Mouse (Mus musculus): ENCODE measurements at regions not wholly inside any gene's neighbourhood (a gene's known extent, or its start where the extent isn't known, plus 50 kb on each side); places are given as distances from the start of the nearest gene placed in this dataset.
"Not testable (repeated sequence)": the region's sequence is repeated elsewhere in the genome, so short reads cannot be mapped to it uniquely, and the experiment has no call there.

DNA sequence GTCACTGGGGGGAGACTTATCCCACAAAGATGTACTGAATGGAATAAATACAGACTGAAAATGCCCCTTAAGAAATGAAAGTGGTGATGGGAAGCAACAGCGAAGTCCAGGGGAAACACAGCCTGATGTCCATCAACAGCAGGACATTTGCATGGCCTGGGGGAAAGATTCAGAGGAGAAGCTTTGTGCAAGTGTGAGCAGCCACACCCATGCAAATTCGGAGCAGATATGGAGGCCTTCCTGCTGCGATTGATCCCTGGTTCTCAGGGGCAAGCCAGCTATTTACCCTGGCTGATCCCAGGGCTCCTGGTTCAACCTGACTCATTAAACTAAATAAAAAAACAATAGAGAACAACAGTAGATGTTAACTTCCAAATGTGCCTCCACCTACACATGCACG lies 275.7 kb upstream of the Tgfbr2 start:
- no peaks in the 10 kb centered on the region for H3K4me1 ChIP-seq (ENCODE audit: control insufficient read depth, insufficient read depth, insufficient read length, low read length)
- no peak overlapping the region for H3K27ac ChIP-seq (replicated peaks; ENCODE audit: low read depth, low read length)
- no peak overlapping the region for H3K4me3 ChIP-seq (ENCODE audit: insufficient read depth, low read depth, low read length)

DNA sequence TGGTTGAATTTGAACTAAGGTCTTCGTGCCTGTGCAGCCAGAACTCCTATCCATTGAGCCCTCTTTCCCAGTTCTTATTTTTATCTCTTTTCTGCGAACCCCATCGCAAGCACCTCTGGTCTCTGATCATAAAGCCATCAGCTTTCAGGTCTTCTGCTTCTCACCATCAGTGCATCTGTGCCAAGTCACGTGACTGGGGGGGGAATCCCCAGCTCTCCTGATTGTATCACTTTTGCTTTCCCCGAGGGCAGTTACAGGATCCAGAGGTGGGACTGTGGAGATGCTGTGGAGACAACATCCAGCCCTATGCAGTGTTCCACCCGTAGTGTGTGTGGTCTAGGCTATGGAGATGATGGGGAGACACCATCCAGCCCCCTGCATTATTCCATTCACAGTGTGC lies 272.6 kb upstream of the Tgfbr2 start:
- Histone ChIP-seq H3K27ac (replicated peaks; ENCODE audit: low read depth, low read length) (no peak overlapping the region), H3K4me3 (ENCODE audit: insufficient read depth, low read depth, low read length) (no peak overlapping the region), H3K4me1 (ENCODE audit: control insufficient read depth, insufficient read depth, insufficient read length, low read length) (no peaks in the 10 kb centered on the region)

DNA sequence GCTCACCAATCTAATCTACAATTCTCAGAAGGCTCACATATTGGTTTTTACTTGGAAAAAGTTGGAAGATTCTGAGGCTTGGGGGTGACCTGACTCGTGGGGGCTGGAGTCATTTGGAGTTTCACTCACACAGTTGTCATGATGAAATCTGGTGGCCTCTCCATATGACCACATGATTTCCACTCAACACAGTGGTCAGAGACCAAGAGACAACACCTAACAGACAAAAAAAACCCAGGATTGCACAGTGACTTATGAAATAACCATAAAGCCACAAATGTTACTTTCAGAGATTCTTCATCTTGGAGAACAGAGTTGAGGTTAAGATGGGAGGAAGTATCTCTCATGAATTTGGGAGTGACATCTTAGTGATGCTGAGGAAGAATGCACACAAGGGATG lies 263.4 kb upstream of the Tgfbr2 start:
- Histone ChIP-seq H3K4me3 (ENCODE audit: insufficient read depth, low read depth, low read length) (no peak overlapping the region), H3K27ac (replicated peaks; ENCODE audit: low read depth, low read length) (no peak overlapping the region), H3K4me1 (ENCODE audit: control insufficient read depth, insufficient read depth, insufficient read length, low read length) (no peaks in the 10 kb centered on the region)

DNA sequence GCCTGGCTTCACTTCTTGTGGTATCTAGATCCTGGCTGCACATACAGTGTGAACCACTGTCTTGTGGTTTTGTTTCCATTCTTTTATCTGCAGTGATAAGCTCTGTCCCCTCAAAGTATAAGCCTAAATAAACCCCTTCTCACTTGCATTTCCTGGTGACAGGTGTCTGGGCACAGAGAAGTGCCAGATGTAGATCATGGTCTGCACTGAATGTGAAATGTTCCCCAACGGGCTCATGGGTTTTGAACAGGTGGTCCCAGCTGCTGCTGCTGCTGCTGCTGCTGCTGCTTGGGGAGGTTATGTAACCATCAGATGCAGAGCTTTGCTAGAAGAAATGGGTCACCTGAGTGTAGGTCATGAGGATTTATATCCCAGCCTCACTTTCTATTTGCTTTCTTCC lies 259.3 kb upstream of the Tgfbr2 start:
- no peak overlapping the region for H3K4me3 ChIP-seq (ENCODE audit: insufficient read depth, low read depth, low read length)
- no peaks in the 10 kb centered on the region for H3K4me1 ChIP-seq (ENCODE audit: control insufficient read depth, insufficient read depth, insufficient read length, low read length)
- H3K27ac ChIP-seq (replicated peaks; ENCODE audit: low read depth, low read length): no peak overlapping the region

DNA sequence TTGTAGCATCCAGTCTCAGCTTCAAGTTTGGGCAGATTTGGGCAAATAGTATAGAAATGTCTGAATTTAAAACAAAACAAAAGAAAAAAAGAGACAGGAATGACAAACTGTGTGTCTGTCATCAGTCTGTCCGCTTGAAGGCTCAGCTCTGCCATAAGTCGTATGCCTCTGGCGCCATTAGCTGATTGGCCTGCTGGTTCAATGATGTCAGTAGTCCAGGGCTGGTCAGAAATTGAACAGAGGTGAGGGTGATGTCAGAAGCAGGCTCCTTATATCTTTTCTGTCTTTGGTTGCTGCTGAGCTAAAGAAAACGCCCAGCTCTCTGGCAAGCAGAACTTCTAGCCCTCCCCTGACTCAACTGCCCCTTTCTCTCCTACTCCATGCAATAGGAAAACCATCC lies 253.9 kb upstream of the Tgfbr2 start:
- peaks cover 4% of the 10 kb centered on the region; the same call in 1 of the 2 replicates for H3K4me1 ChIP-seq (ENCODE audit: control insufficient read depth, insufficient read depth, insufficient read length, low read length)
- H3K4me3 ChIP-seq (ENCODE audit: insufficient read depth, low read depth, low read length): no peak overlapping the region
- H3K27ac ChIP-seq (replicated peaks; ENCODE audit: low read depth, low read length): no peak overlapping the region

DNA sequence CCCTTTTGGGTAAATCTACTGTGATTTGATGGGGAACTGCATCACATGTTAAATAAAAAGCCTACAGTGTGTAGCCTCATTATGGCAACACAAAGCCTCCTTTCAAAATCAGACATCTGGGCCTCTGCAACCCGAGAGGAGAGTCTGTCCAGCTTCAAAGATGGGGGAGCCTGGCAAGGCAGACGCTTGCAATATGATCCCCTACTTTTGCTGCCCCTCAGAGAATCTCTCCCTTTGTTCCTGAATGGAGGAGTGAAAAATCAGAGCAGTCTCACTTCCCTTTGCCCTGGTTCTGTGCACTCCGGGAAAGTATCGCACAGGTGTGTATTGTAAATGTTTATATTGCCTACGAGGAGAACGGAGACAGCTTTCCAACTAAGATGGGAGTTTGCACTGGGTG lies 253.3 kb upstream of the Tgfbr2 start:
- H3K4me3 ChIP-seq (ENCODE audit: insufficient read depth, low read depth, low read length): no peak overlapping the region
- H3K4me1 ChIP-seq (ENCODE audit: control insufficient read depth, insufficient read depth, insufficient read length, low read length): peaks cover 4% of the 10 kb centered on the region; the same call in 1 of the 2 replicates
- no peak overlapping the region for H3K27ac ChIP-seq (replicated peaks; ENCODE audit: low read depth, low read length)

DNA sequence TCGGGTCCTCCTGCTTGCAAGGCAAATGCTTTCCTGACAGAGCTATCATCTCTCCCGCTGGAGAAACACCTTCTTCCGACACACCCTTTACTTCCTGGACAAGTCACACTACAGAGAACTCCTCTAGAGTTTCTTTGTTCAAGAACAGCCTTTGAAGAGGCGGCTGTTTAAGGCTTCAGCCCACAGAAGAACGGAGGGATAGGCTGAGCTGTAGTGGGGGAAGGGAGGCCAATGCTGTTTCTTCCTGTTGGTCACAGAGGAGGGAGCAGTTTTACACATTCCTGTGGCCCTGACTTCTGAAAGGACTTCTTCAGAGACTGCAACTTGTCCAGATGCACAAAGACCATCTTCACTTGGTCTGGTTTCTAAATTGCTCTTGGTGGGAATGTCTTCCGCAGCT lies 252.1 kb upstream of the Tgfbr2 start:
- no peak overlapping the region for H3K4me3 ChIP-seq (ENCODE audit: insufficient read depth, low read depth, low read length)
- H3K4me1 ChIP-seq (ENCODE audit: control insufficient read depth, insufficient read depth, insufficient read length, low read length): peaks cover 7% of the 10 kb centered on the region; the same call in 1 of the 2 replicates
- no peak overlapping the region for H3K27ac ChIP-seq (replicated peaks; ENCODE audit: low read depth, low read length)

DNA sequence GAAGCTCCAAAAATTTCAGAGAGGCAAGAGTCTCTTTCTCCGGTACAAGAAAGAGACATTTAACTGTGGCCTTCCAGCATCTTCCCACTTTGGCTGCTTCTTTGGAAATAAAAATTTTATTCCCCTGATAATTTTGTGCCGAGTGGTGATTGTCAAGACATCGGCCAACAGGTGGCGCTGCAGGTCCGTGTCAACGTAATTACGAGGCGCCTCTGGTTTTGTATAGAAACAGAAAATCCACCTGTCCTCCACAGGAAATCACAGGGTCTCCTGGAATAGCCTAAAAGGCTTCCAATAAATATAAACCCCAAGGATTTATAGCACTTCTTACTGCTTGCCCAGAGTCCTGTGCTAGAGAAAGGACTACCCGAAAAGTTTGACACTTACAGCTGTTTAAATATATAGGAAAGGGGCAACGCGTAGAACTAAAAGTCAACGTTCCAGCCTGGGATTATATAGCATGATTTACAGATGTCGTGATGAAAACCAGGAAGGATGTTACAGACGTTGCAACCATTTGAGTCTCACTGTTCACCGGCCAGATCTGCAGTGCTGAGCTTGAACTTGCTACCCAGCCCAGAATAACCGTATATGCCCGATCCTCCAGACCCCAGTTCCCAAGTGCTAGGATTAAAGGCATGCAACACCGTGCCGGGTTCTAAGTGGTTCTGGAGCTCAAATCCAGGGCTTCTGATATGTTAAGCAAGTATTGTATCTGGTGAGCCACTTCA lies 251.3 kb upstream of the Tgfbr2 start:
- no peak overlapping the region for H3K4me3 ChIP-seq (ENCODE audit: insufficient read depth, low read depth, low read length)
- H3K27ac ChIP-seq (replicated peaks; ENCODE audit: low read depth, low read length): no peak overlapping the region
- H3K4me1 ChIP-seq (ENCODE audit: control insufficient read depth, insufficient read depth, insufficient read length, low read length): peaks cover 7% of the 10 kb centered on the region; the same call in 1 of the 2 replicates

DNA sequence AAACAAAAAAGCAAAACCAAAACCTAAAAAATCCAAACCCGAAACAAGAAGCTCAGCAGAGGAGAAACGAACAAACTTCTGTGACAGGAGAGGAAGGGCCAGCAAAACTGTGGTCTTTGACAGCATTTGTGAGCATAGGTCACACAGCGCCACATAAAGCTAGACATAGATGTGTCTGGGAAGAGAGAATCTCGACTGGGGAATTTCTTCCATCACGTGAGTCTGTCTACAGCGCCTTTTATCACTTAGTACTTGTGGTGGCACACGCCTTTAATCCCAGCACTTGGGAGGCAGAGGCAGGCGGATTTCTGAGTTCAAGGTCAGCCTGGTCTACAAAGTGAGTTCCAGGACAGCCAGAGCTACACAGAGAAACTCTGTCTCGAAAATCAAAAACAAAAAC lies 250.2 kb upstream of the Tgfbr2 start:
- H3K27ac ChIP-seq (replicated peaks; ENCODE audit: low read depth, low read length); H3K4me3 ChIP-seq (ENCODE audit: insufficient read depth, low read depth, low read length); H3K4me1 ChIP-seq (ENCODE audit: control insufficient read depth, insufficient read depth, insufficient read length, low read length): not testable (repeated sequence)

DNA sequence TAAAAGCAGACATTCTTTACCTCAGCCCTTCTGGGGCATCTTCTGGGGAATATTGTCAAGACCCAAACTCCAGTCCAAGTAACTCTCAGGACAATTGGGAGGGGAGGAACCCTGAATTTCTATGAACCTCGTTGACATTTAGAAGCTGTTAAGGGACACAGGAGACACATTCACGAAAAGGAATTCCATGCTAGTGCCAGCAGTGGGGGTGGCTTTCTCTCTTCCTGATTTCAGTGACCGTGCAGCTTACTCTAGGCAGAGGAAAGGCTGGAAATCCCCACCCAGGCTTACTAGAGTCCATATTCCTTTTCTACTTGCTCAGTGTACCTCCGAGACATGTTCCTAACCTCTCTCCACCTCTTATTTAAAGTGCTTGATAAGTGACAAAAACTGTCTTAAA lies 239.9 kb upstream of the Tgfbr2 start:
- H3K27ac ChIP-seq (replicated peaks; ENCODE audit: low read depth, low read length): no peak overlapping the region
- no peak overlapping the region for H3K4me3 ChIP-seq (ENCODE audit: insufficient read depth, low read depth, low read length)
- H3K4me1 ChIP-seq (ENCODE audit: control insufficient read depth, insufficient read depth, insufficient read length, low read length): peaks cover 8% of the 10 kb centered on the region; the same call in 1 of the 2 replicates

DNA sequence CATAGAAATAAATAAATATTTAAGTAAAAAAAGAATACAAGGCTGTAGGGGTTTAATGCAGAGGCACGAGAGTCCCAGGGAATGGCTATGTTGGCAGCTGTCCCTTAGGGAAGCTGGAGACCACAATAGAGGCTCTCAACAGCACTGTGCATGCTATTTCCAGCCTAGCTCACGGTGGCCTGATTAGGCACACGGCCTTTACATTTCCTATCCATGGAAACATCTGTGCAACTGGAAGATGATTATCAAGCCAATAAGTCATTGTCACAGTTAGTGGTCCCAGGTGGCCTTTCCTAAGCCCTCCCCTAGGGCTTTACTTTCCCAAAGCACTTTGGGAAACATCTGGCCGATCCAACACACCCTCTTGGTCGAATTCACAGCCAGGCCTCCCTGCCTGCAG lies 235.9 kb upstream of the Tgfbr2 start:
- H3K4me1 ChIP-seq (ENCODE audit: control insufficient read depth, insufficient read depth, insufficient read length, low read length): peaks cover 8% of the 10 kb centered on the region; the same call in 1 of the 2 replicates
- no peak overlapping the region for H3K4me3 ChIP-seq (ENCODE audit: insufficient read depth, low read depth, low read length)
- H3K27ac ChIP-seq (replicated peaks; ENCODE audit: low read depth, low read length): no peak overlapping the region

DNA sequence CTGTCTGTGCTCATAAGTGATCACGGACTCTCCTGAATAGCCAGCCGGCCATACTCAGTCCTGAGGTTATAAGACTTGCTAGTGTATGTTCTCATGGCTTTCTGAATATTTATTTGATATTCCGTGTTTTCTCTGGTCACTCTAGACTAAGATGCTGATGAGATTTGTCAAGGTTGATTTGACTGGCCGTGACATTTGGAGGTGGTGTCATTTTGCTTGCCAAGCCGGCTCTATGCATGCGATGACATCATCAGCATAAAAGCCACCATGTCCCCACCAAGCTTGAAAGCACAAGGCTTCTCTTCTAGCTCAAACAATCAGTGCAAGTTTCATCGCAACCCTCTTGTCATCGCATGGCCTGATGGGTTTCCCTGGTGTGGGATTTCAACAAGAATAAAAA lies 235.3 kb upstream of the Tgfbr2 start:
- Histone ChIP-seq H3K4me1 (ENCODE audit: control insufficient read depth, insufficient read depth, insufficient read length, low read length) (peaks cover 8% of the 10 kb centered on the region; the same call in 1 of the 2 replicates), H3K27ac (replicated peaks; ENCODE audit: low read depth, low read length) (no peak overlapping the region), H3K4me3 (ENCODE audit: insufficient read depth, low read depth, low read length) (no peak overlapping the region)

DNA sequence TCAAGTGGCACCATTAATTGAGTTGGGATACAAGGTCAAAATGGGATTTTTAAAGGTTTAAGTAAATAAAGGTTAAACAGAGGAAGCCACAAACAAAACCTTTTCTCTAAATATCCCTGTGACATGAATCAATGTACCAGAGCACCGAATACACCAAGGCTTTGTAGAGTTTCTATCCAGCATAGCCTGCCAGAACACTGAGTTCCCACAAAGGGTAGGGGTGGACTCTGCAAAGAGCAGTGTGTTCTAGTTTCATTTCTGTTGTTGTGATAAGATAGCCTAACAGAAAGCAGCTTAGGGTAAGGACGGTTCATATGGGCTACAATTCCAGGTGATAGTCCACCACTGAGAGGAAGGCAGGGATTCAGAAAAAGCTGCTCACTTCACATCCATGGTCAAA lies 233.0 kb upstream of the Tgfbr2 start:
- Histone ChIP-seq H3K27ac (replicated peaks; ENCODE audit: low read depth, low read length) (no peak overlapping the region), H3K4me1 (ENCODE audit: control insufficient read depth, insufficient read depth, insufficient read length, low read length) (peaks cover 8% of the 10 kb centered on the region; the same call in 1 of the 2 replicates), H3K4me3 (ENCODE audit: insufficient read depth, low read depth, low read length) (no peak overlapping the region)

DNA sequence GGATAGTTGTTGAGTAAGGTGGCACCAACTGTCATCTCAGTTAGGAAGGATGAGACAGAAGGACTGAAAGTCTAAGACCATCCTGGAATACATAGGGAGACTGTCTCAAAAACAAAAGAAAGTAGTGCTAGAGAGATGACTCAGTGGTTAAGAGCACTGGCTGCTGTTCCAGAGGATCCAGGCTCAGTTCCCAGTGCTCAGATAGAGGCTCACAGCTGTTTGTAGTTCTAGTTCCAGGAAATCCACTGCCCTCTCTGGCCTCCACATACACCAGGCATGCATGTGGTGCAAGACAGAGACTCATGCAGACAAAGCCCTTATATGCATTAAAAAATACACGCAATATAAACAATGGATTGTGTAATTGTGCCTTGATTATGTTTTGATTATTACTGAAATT lies 229.9 kb upstream of the Tgfbr2 start:
- Histone ChIP-seq H3K27ac (replicated peaks; ENCODE audit: low read depth, low read length) (no peak overlapping the region), H3K4me1 (ENCODE audit: control insufficient read depth, insufficient read depth, insufficient read length, low read length) (peaks cover 7% of the 10 kb centered on the region), H3K4me3 (ENCODE audit: insufficient read depth, low read depth, low read length) (no peak overlapping the region)

DNA sequence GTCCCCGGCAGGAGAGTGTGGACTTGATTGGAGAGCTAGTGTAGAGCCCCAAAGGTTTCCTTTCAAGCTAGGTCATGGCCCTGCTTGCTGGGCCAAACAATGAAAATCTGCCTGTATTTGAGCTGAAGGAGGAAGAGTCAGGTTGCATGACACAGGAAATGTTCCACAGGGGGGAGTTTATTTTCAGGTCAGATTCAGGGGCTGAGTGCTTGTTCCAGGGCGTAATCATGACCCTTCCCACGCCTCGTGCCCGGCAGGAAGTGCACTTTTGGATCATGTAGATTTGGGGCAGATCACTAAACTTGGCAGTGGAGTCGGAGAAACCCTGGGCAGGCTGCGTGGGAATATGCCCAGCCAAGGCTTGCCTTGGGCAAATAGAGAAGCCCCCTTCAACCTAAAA lies 226.7 kb upstream of the Tgfbr2 start:
- Histone ChIP-seq H3K4me3 (ENCODE audit: insufficient read depth, low read depth, low read length) (no peak overlapping the region), H3K27ac (replicated peaks; ENCODE audit: low read depth, low read length) (no peak overlapping the region), H3K4me1 (ENCODE audit: control insufficient read depth, insufficient read depth, insufficient read length, low read length) (peaks cover 7% of the 10 kb centered on the region)

DNA sequence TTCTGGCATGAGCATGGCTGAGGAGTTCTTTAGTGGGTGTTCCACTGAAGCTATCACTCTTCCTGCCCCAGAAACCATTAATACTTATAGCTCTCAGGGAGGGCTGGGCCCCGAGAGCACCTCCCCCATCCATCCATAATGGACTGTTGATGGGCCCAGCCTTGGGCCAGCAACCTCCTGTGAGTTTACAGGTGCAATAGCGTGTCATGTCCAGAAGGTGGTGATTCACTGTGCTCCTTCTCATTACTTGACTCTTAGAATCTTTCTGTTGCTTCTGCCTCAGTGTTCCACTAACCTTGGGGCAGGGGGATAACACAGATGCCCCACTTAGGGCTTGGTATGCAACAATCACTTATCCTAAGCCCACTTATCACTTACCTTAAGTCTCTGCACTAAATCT lies 225.1 kb upstream of the Tgfbr2 start:
- Histone ChIP-seq H3K4me3 (ENCODE audit: insufficient read depth, low read depth, low read length) (no peak overlapping the region), H3K27ac (replicated peaks; ENCODE audit: low read depth, low read length) (no peak overlapping the region), H3K4me1 (ENCODE audit: control insufficient read depth, insufficient read depth, insufficient read length, low read length) (peaks cover 7% of the 10 kb centered on the region)
